Mouse (Mus musculus) liver, embryonic 14.5 days (tissue): Measurements from ENCODE around the gene Ntrk3. TPM values are rescaled to one million over a fixed set of nuclear protein-coding genes. Genes with fewer than 3 reads are reported as not detected.

Source experiments
- ATAC-seq: fragments of 200-750 bp; cut with Nextera tagmentation; 2 replicates; pipeline ENCODE4 v1.8.0; 2017; ENCODE audit warnings: moderate number of reproducible peaks, mild to moderate bottlenecking, moderate library complexity; ENCODE audit not compliant: insufficient read depth
- DNase-seq, 3 experiments: peaks; one replicate each; pipeline ENCODE4 v3.0.0-alpha.2; 2012 to 2013; ENCODE audit warnings: low read depth in 3 of 3, low spot score in 3 of 3
- H3K27ac ChIP-seq: fragments of 300-500 bp; sonication (generic); 2 replicates; pipeline ENCODE4 v1.5.1; 2014; ENCODE audit warnings: moderate library complexity, mild to moderate bottlenecking, control low read depth, inconsistent platforms
- H3K27me3 ChIP-seq: fragments of 300-500 bp; sonication (generic); 2 replicates; pipeline ENCODE4 v1.6.1; 2014; ENCODE audit warnings: mild to moderate bottlenecking, low read length, moderate library complexity; ENCODE audit not compliant: control insufficient read depth, insufficient read depth
- H3K36me3 ChIP-seq: fragments of 300-500 bp; sonication (generic); replicated peaks from 2 replicates; pipeline ENCODE4 v1.6.1; 2014; ENCODE audit warnings: low read depth; ENCODE audit not compliant: control insufficient read depth, insufficient read depth
- H3K4me1 ChIP-seq, 2 experiments: fragments of 200-500 bp in 1 of 2; fragments of 300-500 bp in 1 of 2; sonication (generic) in 1 of 2; replicated peaks; 2 replicates each; pipeline ENCODE4 v1.6.1; 2012 to 2014; ENCODE audit warnings: antibody characterized with exemption in 1 of 2, inconsistent platforms in 1 of 2, low read length in 1 of 2; ENCODE audit not compliant: control insufficient read depth in 2 of 2, insufficient read depth in 2 of 2
- H3K4me2 ChIP-seq: fragments of 300-500 bp; sonication (generic); 2 replicates; pipeline ENCODE4 v1.6.1; 2014; ENCODE audit warnings: low read depth, mild to moderate bottlenecking, control low read depth, moderate library complexity
- H3K4me3 ChIP-seq, 2 experiments: fragments of 200-500 bp in 1 of 2; fragments of 300-500 bp in 1 of 2; sonication (generic) in 1 of 2; 2 replicates each; pipeline ENCODE4 v1.5.1; 2012 to 2014; ENCODE audit warnings: low read depth in 2 of 2, low read length in 2 of 2, mild to moderate bottlenecking in 2 of 2, control low read depth in 1 of 2, inconsistent platforms in 1 of 2, moderate library complexity in 1 of 2; ENCODE audit not compliant: insufficient read depth in 1 of 2
- H3K9ac ChIP-seq: fragments of 300-500 bp; sonication (generic); replicated peaks from 2 replicates; pipeline ENCODE4 v1.6.1; 2014; ENCODE audit warnings: mild to moderate bottlenecking, control low read depth, moderate library complexity
- H3K9me3 ChIP-seq: fragments of 300-500 bp; sonication (generic); 2 replicates; pipeline ENCODE4 v1.6.1; 2016; ENCODE audit warnings: low read length, mixed read lengths; ENCODE audit not compliant: control insufficient read depth
- CTCF ChIP-seq: IDR thresholded peaks from 2 replicates; pipeline ENCODE4 v1.5.1; 2016; ENCODE audit warnings: antibody characterized with exemption, low read depth, control low read depth
- EP300 ChIP-seq: IDR thresholded peaks from 2 replicates; pipeline ENCODE4 v1.6.1; 2016; ENCODE audit warnings: antibody characterized with exemption, low read depth
- WGBS: fragments of 180-500 bp; shearing (Covaris S2); extraction: QIAGEN DNeasy Blood & Tissue Kit; methylation state at CpG from one replicate; pipeline ENCODE4 v1.1.7; 2014; ENCODE audit not compliant: insufficient replicate concordance; 5-methylcytosine and 5-hydroxymethylcytosine counted together
- polyA plus RNA-seq, 2 experiments: library from polyadenylated mRNA; depleted of rRNA in 1 of 2; stranded (reverse) in 1 of 2; unstranded in 1 of 2; fragments of >200 nt; fragmentation: Nextera tagmentation in 1 of 2; extraction: Ambion mirVana in 1 of 2; gene quantifications; 2 replicates each; pipeline versions ENCODE4 v1.2.1 to v1.2.3; 2012 to 2014

Gene Ntrk3
- polyA plus RNA-seq, 2 experiments, result 0.14 to 0.25 TPM

DNA sequence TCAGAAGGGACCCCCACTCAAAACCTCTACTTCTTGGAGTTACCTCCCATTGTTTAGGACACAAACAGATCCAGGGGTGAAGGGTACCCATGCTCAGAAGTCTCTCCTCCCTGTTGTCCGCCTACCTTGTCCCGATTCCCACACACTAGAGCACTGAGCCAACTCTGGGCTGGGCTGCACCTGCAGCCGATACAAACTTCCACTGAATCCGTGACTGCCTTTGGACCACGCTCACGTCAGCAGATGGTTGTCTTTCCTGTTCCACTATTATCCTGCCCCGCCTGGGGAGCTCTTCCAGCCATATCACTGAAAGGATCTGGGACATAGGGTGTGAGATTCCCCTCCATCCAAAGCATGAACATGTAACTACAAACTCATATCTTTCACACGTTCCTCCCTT lies 188.4 kb downstream of the Ntrk3 start:
- no peaks in the 10 kb centered on the region for H3K36me3 ChIP-seq
- H3K9ac ChIP-seq, result no peak overlapping the region
- 66% methylated on average over 8 of the region's 8 CpGs for WGBS
- H3K27me3 ChIP-seq, result no peaks in the 10 kb centered on the region
- DNase-seq, result no peak
- H3K27ac ChIP-seq, result no peak overlapping the region
- no peak overlapping the region for H3K4me3 ChIP-seq
- no peaks in the 10 kb centered on the region for H3K9me3 ChIP-seq
- H3K4me1 ChIP-seq, result no peaks in the 10 kb centered on the region
- H3K4me2 ChIP-seq, result no peak overlapping the region
- TF ChIP-seq CTCF, result no peak
- no peak for TF ChIP-seq EP300
- no peak for ATAC-seq

DNA sequence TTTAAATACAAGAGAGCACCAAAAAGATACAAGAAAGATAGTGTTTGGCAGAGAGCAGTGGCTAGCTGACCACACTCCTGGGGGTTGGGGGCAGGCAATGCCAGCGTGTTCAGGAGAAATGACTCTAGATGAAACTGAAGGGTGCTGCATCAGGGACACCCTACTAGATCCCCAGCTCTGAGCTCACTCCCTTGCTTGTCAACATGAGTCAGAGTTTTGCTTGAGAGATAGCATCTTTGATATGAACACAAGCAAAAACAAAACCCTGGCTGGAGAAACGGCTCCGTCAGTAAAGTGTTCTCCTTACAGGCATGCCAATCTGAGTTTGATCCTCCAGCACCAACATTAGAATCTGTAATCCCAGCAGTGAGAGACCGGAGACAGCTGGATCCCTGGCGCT lies 189.1 kb downstream of the Ntrk3 start:
- Histone ChIP-seq H3K36me3 (no peaks in the 10 kb centered on the region), H3K4me2 (no peak overlapping the region), H3K27me3 (no peaks in the 10 kb centered on the region), H3K27ac (no peak overlapping the region), H3K9me3 (no peaks in the 10 kb centered on the region), H3K4me1 (no peaks in the 10 kb centered on the region), H3K4me3 (no peak overlapping the region), H3K9ac (no peak overlapping the region)
- ATAC-seq, result no peak
- DNase-seq, result no peak
- WGBS, result 72% methylated on average over 5 of the region's 5 CpGs
- TF ChIP-seq EP300 (no peak), CTCF (no peak)

DNA sequence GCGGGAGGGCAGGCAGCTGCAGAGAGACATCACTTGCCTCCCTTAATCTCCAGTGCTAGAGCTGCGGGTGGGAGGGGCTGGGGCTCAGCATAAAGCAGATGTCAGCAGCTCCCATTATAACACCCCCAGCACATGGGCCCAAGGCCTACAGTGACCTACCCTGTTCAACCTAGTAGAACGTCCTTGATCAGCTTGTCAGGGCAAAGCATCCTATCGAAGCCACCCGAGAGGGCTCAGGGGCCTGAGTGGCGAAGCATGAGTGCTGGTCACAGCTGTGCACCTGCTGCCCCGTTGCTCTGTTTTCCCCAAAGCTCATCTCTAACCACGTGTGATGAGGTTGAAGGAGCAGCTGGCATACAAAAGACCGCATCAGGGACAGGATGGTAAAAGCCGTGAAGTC lies 191.3 kb downstream of the Ntrk3 start:
- H3K4me1 ChIP-seq, result no peaks in the 10 kb centered on the region
- H3K9ac ChIP-seq, result no peak overlapping the region
- no peak for TF ChIP-seq CTCF
- no peak for TF ChIP-seq EP300
- H3K36me3 ChIP-seq, result no peaks in the 10 kb centered on the region
- WGBS, result 62% methylated on average over 10 of the region's 10 CpGs
- ATAC-seq (no peak), DNase-seq (no peak)
- no peak overlapping the region for H3K4me3 ChIP-seq
- no peak overlapping the region for H3K4me2 ChIP-seq
- no peaks in the 10 kb centered on the region for H3K9me3 ChIP-seq
- H3K27ac ChIP-seq, result no peak overlapping the region
- no peaks in the 10 kb centered on the region for H3K27me3 ChIP-seq

DNA sequence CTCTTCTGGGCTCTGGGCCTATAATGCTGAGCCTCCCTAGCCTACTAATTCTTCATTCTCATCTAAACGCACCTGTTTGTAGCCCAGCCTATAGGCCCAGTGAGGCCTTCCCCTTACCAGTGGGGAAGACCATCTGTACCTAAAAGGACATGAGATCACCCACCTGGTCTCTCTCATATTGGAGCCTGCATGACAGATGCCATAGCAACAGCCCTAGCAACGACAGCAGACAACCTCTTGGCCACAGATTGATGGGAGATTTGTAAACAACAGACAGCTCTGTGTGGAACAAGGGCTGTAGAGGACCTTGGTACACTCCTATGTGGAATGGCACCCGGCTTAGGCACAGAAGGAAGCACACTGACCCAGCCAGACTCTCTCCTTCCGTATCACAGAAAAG lies 195.3 kb downstream of the Ntrk3 start:
- no peak for DNase-seq
- Histone ChIP-seq H3K4me1 (no peaks in the 10 kb centered on the region), H3K9me3 (no peaks in the 10 kb centered on the region), H3K27ac (no peak overlapping the region), H3K4me2 (no peak overlapping the region), H3K9ac (no peak overlapping the region), H3K27me3 (no peaks in the 10 kb centered on the region), H3K4me3 (no peak overlapping the region), H3K36me3 (no peaks in the 10 kb centered on the region)
- no peak for ATAC-seq
- WGBS, result 42% methylated on average over 4 of the region's 4 CpGs
- no peak for TF ChIP-seq CTCF
- no peak for TF ChIP-seq EP300

DNA sequence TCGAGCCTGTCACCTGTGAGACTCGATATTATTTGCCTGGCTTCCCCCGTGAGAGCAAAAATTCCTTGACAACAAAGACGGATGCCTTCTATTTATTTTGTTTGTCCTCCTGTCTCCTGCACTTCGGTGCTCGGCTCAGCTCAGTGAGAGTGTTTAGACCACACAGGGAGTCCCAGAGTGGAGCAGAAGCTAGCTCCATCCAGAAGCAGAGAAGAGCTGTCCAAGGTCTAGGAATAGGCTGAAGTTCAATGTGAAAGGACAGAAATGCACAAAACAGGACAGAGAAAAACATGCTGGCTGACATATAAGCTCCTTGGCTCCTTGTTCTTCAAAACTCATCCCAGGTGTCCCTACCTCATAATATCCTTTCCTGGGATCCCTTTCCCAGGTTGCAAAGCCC lies 207.5 kb downstream of the Ntrk3 start:
- no peak for ATAC-seq
- no peak for TF ChIP-seq EP300
- no peak for TF ChIP-seq CTCF
- Histone ChIP-seq H3K36me3 (no peaks in the 10 kb centered on the region), H3K27ac (no peak overlapping the region), H3K4me2 (no peak overlapping the region), H3K9ac (no peak overlapping the region), H3K9me3 (no peaks in the 10 kb centered on the region), H3K27me3 (no peaks in the 10 kb centered on the region), H3K4me1 (no peaks in the 10 kb centered on the region), H3K4me3 (no peak overlapping the region)
- no peak for DNase-seq
- 45% methylated on average over 6 of the region's 6 CpGs for WGBS
